Mouse (Mus musculus) limb, embryonic 13.5 days (tissue): ENCODE results near the gene Mrpl33. TPM values are rescaled to one million over a fixed set of nuclear protein-coding genes. Genes with fewer than 3 reads are reported as not detected.

Experiments
- ATAC-seq: fragments of 200-750 bp; cut with Nextera tagmentation; 2 replicates; pipeline ENCODE4 v1.8.0; 2017; ENCODE audit warnings: low read depth, moderate number of reproducible peaks, moderate TSS enrichment; ENCODE audit not compliant: low FRiP score
- H3K27ac ChIP-seq: fragments of 300-500 bp; sonication (generic); 2 replicates; pipeline ENCODE4 v1.5.1; 2015; ENCODE audit warnings: inconsistent platforms, mild to moderate bottlenecking, moderate library complexity
- H3K27me3 ChIP-seq: fragments of 300-500 bp; sonication (generic); 2 replicates; pipeline ENCODE4 v1.6.1; 2015; ENCODE audit warnings: mild to moderate bottlenecking, inconsistent platforms
- H3K36me3 ChIP-seq: fragments of 300-500 bp; sonication (generic); 2 replicates; pipeline ENCODE4 v1.6.1; 2015; ENCODE audit warnings: inconsistent platforms, mild to moderate bottlenecking, moderate library complexity
- H3K4me1 ChIP-seq: fragments of 300-500 bp; sonication (generic); 2 replicates; pipeline ENCODE4 v1.6.1; 2015; ENCODE audit warnings: inconsistent platforms
- H3K4me2 ChIP-seq: fragments of 300-500 bp; sonication (generic); replicated peaks from 2 replicates; pipeline ENCODE4 v1.6.1; 2015; ENCODE audit warnings: inconsistent platforms, mild to moderate bottlenecking, moderate library complexity
- H3K4me3 ChIP-seq: fragments of 300-500 bp; sonication (generic); 2 replicates; pipeline ENCODE4 v1.5.1; 2015; ENCODE audit warnings: moderate library complexity, mild to moderate bottlenecking, inconsistent platforms
- H3K9ac ChIP-seq: fragments of 300-500 bp; sonication (generic); 2 replicates; pipeline ENCODE4 v1.6.1; 2015; ENCODE audit warnings: mild to moderate bottlenecking, inconsistent platforms
- H3K9me3 ChIP-seq: fragments of 300-500 bp; sonication (generic); 2 replicates; pipeline ENCODE4 v1.6.1; 2016; ENCODE audit warnings: inconsistent platforms
- whole genome bisulfite sequencing: fragments of 180-500 bp; shearing (Covaris S2); methylation state at CpG from one replicate; pipeline ENCODE4 v1.1.7; 2015; 5-methylcytosine and 5-hydroxymethylcytosine counted together
- microRNA-seq: library from miRNA; unstranded; fragments of <30 nt; microRNA quantifications from one replicate; pipeline ENCODE4, GENCODE M21; 2016
- polyA plus RNA-seq: library from polyadenylated mRNA; unstranded; fragments of >200 nt; fragmentation: Nextera tagmentation; extraction: Ambion mirVana; gene quantifications from 2 replicates; pipeline ENCODE4 v1.2.1, GENCODE M21; 2015

Gene Mrpl33
- polyA plus RNA-seq, 1 experiment from 2014 or later = 259 TPM

DNA sequence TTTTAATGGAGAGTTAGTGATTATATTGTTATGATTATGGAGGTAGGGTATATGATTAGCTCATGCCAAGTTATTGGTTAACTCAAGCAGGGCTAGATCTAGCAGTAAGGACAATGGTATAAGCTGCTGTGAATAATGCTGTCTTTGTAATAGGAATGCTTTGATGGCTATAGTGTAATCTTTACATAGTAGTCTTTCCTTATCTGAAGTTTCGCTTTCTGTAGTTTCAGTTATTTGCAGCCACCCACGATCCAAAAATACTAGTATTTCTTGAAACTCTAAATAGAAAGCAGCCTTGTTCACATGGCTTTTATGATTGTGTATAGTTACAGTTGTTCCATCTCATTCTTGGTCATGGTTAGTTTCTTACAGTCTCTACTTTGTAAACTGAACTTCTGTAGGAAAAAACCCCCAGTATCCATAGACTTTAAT lies 116.6 kb downstream of the Mrpl33 start:
- Histone ChIP-seq H3K9me3 (no peaks in the 10 kb centered on the region), H3K36me3 (no peaks in the 10 kb centered on the region), H3K4me3 (no peak overlapping the region), H3K27me3 (no peaks in the 10 kb centered on the region), H3K9ac (no peak overlapping the region), H3K4me1 (no peaks in the 10 kb centered on the region), H3K4me2 (no peak overlapping the region), H3K27ac (no peak overlapping the region)
- no peak for ATAC-seq
- WGBS = 78% methylated on average over 2 of the region's 2 CpGs

DNA sequence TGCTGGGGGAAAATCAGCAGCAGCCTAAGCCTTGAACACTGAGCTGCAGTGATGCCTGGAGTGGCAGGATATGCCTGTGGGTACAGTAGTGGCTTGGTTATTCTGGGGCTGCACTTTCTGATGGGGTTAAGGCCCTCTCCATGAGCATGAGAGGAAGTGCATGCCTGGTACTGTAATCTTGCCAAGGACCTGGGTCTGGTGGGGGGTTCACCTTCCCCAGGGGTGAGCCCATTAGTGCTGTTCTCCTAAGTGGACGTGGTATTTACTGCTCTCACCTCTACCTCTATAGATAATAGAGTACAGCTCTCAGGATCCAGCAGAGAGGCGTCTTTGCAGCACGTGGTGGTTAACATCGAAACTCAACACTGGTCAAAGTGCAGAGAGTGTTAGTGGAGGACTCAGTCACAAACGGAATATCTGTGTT lies 117.1 kb downstream of the Mrpl33 start:
- H3K9ac ChIP-seq = no peak overlapping the region
- H3K4me1 ChIP-seq = no peaks in the 10 kb centered on the region
- no peak overlapping the region for H3K27ac ChIP-seq
- no peak overlapping the region for H3K4me2 ChIP-seq
- no peak for ATAC-seq
- H3K9me3 ChIP-seq = no peaks in the 10 kb centered on the region
- no peak overlapping the region for H3K4me3 ChIP-seq
- no peaks in the 10 kb centered on the region for H3K27me3 ChIP-seq
- H3K36me3 ChIP-seq = no peaks in the 10 kb centered on the region
- 66% methylated on average over 5 of the region's 5 CpGs for WGBS

Small RNAs within 50 kb of the gene (microRNA-seq; reads per million reads assigned to microRNA genes)
- not detected for gene Mir3473e

Other genes with a start within 250 kb of the Mrpl33 start
- 65.0 and 70.5 TPM in 2 replicates for gene Zfp512, start 144.5 kb upstream of the Mrpl33 start, polyA plus RNA-seq
- 0.11 and 0.13 TPM in 2 replicates for gene 4930548H24Rik, start 111.2 kb upstream of the Mrpl33 start, polyA plus RNA-seq
- gene Gpn1, start 102.2 kb upstream of the Mrpl33 start, polyA plus RNA-seq = 72.5 and 81.6 TPM in 2 replicates
- 37.0 and 38.6 TPM in 2 replicates for gene Slc4a1ap, start 69.9 kb upstream of the Mrpl33 start, polyA plus RNA-seq
- gene Supt7l, start 69.1 kb upstream of the Mrpl33 start, polyA plus RNA-seq = 30.8 and 31.2 TPM in 2 replicates
- 3.1 and 3.3 TPM in 2 replicates for gene Rbks, start 100.7 kb downstream of the Mrpl33 start, polyA plus RNA-seq
- gene Babam2, start 100.7 kb downstream of the Mrpl33 start, polyA plus RNA-seq = 45.4 and 47.9 TPM in 2 replicates